Mouse (Mus musculus) liver, embryonic 14.5 days (tissue): ENCODE data around the gene Zfp60.

Source experiments
- CTCF ChIP-seq: IDR thresholded peaks from 2 replicates; pipeline ENCODE4 v1.5.1; 2016; ENCODE audit warnings: antibody characterized with exemption, low read depth, control low read depth
- EP300 ChIP-seq: IDR thresholded peaks from 2 replicates; pipeline ENCODE4 v1.6.1; 2016; ENCODE audit warnings: antibody characterized with exemption, low read depth

GRCm38 (mm10) chr7:27757048-27757375, 25.8 kb downstream of the Zfp60 start:
- no peak for TF ChIP-seq CTCF
- no peak for TF ChIP-seq EP300
